Mouse (Mus musculus): ENCODE measurements around the gene Olfr77. TPM values are rescaled to one million over a fixed set of nuclear protein-coding genes. Genes with fewer than 3 reads are reported as not detected.

Gene Olfr77
- not detected in 2 replicates for polyA plus RNA-seq (2012; rRNA removed)

GRCm38 (mm10) chr9:19916565-19916964 is at the start of gene Olfr77:
Gene Olfr77 (plus strand): TSS chr9:19916865.

GRCm38 (mm10) chr9:19887904-19888303 is 28.8 kb upstream of the Olfr77 start, which contains the start of gene Olfr862:
Gene Olfr862 (minus strand): TSS chr9:19888004.

Other genes starting within 250 kb of the Olfr77 start
- gene Olfr857, start 207.4 kb upstream of the Olfr77 start, polyA plus RNA-seq (2012; rRNA removed), result 0.04 and 0.06 TPM in 2 replicates
- not detected in 2 replicates for gene Olfr58, start 136.6 kb upstream of the Olfr77 start, polyA plus RNA-seq (2012; rRNA removed)
- 0.04 and 0.05 TPM in 2 replicates for gene Olfr859, start 112.0 kb upstream of the Olfr77 start, polyA plus RNA-seq (2012; rRNA removed)
- gene Olfr860, start 67.1 kb upstream of the Olfr77 start, polyA plus RNA-seq (2012; rRNA removed), result not detected in 2 replicates
- gene Olfr862, start 28.9 kb upstream of the Olfr77 start, polyA plus RNA-seq (2012; rRNA removed), result not detected in 2 replicates
- not detected in 2 replicates for gene Olfr866, start 111.2 kb downstream of the Olfr77 start, polyA plus RNA-seq (2012; rRNA removed)
- gene Olfr867, start 140.7 kb downstream of the Olfr77 start, polyA plus RNA-seq (2012; rRNA removed), result not detected in 2 replicates
- not detected in 2 replicates for gene Olfr868, start 181.8 kb downstream of the Olfr77 start, polyA plus RNA-seq (2012; rRNA removed)
- not detected in 2 replicates for gene Olfr869, start 212.1 kb downstream of the Olfr77 start, polyA plus RNA-seq (2012; rRNA removed)

Data from central nervous system, embryonic 18 days (tissue).